Mouse (Mus musculus) activated CD4-positive, CD25-positive, alpha-beta regulatory T cell, adult 4 months (primary cell): ENCODE measurements at regions not wholly inside any gene's neighbourhood (a gene's known extent, or its start where the extent isn't known, plus 50 kb on each side); places are given as distances from the start of the nearest gene placed in this dataset.

ENCODE experiments used
- ATAC-seq: one replicate; pipeline ENCODE4 v1.8.0; 2017

DNA sequence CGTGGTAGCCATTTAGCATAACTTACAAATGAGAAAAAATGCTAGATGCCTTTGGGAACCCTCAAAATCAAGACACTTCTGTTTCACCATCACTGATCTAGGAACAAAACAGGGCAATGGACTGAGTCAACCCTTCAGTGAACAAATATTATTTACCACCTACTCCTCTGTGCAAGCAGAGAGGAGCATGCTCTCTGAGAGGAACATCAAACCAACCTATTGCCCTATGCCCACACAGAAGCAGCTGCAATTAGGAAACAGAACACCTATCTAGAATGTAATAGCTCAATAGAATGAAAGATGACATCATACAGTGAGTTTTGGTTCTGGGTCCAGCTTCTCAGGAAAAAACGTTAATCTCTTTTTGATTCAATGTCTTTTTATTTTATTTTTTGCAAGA, 69.0 kb upstream of the Nrip1 start:
- ATAC-seq = no peak

GRCm38 (mm10) chr16:76441803-76442448, 68.3 kb upstream of the Nrip1 start:
- ATAC-seq = no peak

- no peak for ATAC-seq
Measured at GRCm38 (mm10) chr16:76438093-76438883, 64.7 kb upstream of the Nrip1 start.

- peak; percentile 75 for ATAC-seq
Measured at GRCm38 (mm10) chr16:76436290-76436689, 62.7 kb upstream of the Nrip1 start.

DNA sequence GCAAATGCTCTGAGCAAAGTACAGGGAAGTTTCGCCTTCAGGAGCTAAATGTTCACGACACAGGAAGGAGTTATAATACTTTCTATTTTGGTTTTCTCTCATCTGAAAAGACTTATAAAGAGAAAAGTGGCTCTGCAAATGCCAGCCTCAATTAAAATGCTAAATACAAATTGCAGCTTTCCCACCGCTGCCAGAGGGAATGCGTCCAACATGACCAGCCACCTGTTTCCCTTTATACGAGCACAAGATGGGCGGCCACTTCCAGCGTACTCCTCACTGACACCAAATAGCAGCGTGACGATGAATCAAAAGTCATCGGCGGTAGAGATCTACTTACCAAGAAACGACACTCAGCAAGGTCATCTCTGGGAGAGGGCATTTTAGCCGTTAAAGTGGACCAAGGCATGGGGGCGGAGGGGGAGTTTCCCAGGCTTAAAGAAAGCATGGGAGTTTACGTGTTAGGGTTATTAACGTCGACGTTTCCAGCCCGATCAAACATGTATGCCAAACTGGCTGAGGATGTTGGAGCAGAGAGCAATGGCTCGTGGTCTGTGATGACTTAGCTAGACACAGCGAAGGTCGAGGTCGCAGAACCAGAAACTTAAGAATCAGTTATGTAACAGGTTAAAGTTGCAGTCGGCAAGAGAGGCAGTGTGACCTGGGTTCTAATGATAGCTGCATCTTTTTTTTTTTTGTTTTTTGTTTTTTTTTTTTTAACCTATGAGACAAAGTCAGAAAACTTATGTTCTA, 59.6 kb upstream of the Nrip1 start:
- ATAC-seq = peak; percentile 26

GRCm38 (mm10) chr16:76432304-76432703, 58.7 kb upstream of the Nrip1 start:
- ATAC-seq = no peak

GRCm38 (mm10) chr16:76429156-76429555, 55.5 kb upstream of the Nrip1 start:
- no peak for ATAC-seq

GRCm38 (mm10) chr16:76423964-76424363, 50.3 kb upstream of the Nrip1 start:
- ATAC-seq = no peak
